Mouse (Mus musculus) C3H10T1/2 (cell line): ENCODE measurements around the gene Cop1. TPM values are rescaled to one million over a fixed set of nuclear protein-coding genes. Genes with fewer than 3 reads are reported as not detected.

Source experiments
- polyA plus RNA-seq, 2 experiments: library from polyadenylated mRNA; unstranded; fragments of >200 nt; fragmentation: generic; extraction: Trizol; gene quantifications; one replicate each; pipeline ENCODE4 v1.2.1; 2012; ENCODE audit warnings: missing spikeins in 2 of 2

The Cop1 gene
- 10 to 100 TPM in 1 of 2 experiments, 1 to 10 TPM in 1; 2.0 to 38.3 TPM for polyA plus RNA-seq

GRCm38 (mm10) chr1:159231781-159232571, at the start of gene Cop1:
Gene Cop1 (plus strand): TSS chr1:159232320.

